Mouse (Mus musculus) heart, postnatal 14 days (tissue): Measurements from ENCODE around the gene Sypl2. TPM values are rescaled to one million over a fixed set of nuclear protein-coding genes. Genes with fewer than 3 reads are reported as not detected.

ENCODE experiments used
- DNase-seq, 2 experiments: peaks; one replicate each; pipeline ENCODE4 v3.0.0; 2021 to 2022
- intact Hi-C: fragments of 180-260 bp; cut with DNase I; formaldehyde crosslinking; loops from one replicate; pipeline ENCODE4 v1.15.1; 2025
- total RNA-seq, 2 experiments: library from RNA; stranded (reverse); gene quantifications; 2 replicates each; pipeline ENCODE4 v1.2.3; 2021

Gene Sypl2
- total RNA-seq, 2 experiments from 2014 or later: 0.36 to 0.46 TPM

DNA sequence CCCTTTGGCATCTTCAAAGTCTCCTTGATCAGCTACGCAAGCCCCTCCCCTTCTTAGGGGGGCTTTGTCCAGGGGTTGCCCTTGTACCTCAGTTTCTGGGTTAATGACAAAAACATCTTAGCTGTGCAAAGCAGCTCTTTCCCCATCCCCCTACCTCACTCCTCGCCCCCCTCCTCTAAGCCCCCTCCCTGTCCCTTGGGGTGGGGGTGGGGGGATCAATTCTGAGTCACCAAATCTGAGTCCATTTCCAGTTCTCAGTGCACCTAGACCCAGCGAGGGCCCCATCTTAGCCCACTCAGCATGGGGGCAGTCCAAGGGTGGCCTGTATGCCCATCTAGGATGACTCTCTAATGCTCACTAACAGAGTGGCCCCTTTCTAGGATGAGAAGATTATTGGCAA, 17.4 kb downstream of the Sypl2 start:
- intact Hi-C loops: no loop called here
- no peak for DNase-seq

GRCm38 (mm10) chr3:108206731-108207375, 19.6 kb downstream of the Sypl2 start:
- intact Hi-C loops: no loop called here
- DNase-seq: no peak

DNA sequence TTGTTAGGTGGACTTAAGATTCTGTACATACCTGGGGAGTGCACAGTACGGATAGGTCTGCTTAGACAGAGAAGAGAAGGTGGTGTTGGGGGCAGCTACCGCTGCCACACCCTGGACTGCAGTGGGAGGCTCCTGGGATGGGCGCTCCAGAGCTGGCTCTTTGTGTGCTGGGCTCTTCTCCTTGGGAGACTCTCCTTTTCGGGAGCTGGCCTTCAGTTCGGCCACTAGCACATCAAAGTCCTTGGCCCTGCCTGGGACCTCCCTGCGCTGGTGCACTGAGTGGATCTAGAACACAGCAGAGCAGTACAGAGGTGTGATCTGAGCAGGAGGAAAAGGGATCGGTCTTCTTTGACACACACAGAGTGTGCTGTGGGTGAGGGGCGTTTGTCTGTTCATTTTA, 20.8 kb downstream of the Sypl2 start:
- no peak for DNase-seq
- intact Hi-C loops: no loop called here

DNA sequence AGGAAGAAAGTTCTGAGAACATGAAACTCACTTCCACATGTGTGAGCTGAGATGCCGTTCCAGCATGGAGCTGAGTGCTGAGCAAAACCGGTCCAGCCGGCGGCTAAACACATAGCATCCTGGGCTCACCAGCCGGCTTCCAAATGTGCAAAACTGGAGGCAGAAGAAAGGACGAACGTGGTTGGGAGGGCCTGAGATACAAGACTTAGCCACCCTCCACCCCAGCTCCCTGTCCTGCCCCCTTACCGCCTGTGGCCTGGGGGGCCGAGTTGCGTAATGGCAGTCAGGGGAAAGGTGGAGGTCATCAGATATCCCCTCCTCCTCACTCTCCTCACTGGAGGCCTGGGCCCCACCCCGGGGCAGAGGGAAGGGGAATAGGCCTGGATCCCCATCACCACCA, 22.0 kb downstream of the Sypl2 start:
- no peak for DNase-seq
- intact Hi-C loops: loop anchor here (1.0 to 5.0 kb wide), 2 partner anchors 40 to 122 kb away; no protein-coding TSS in a partner anchor

DNA sequence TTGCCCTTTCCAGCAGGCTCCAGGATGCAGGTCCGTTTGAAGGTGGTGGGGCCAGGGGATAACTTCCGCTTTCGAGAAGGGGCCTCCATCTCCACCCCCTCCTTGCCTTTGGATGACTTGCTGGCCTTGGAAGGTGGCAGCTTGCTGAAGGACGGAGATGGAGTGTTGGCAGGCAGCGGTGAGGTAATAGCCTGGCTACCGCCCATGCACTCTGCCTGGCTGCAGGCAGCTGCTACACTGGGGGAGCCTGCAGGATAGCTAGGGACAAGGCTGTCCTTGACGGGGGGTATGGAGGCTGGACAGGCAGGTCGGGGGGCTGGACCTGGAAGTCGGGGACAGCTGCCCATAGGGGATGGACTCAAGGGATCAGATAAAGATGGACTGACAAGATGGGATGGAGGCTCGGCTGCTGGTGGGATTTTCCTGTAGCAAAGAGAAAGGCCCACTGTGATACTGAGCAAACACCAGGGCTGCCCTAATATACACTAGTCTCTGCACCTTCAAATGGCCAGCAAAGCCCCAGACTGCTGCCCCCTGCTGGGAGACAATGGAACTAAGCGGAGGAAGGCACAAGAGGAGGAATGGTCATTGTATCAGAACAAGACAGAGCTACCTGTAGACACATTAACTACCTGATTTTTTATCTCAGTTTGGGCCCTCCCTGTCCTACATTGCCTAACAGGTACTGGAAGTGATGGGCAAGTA, 22.7 kb downstream of the Sypl2 start:
- intact Hi-C loops: loop anchor here (1.0 to 5.0 kb wide), 2 partner anchors 39 to 121 kb away; no protein-coding TSS in a partner anchor
- DNase-seq: peak; percentile 83 to 91

DNA sequence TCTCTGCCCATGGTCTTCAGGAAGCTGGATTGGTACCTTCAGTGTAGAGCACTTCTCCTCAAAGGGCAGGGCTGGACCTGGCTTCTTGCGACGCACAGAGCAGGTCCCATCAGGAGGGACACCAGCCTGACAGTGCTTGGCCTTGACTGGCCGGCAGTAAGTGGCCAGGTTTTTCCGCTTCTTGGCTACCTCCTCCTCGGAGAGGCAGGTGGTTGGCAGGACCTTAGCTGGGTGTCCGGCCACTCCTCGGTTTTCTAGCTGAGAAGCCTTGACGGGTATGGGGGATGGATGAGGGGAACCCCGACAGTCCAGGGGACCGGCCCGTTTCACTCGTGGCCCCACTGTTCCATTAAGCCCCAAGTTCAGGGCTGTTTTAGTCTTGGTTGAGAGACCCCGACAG, 23.2 kb downstream of the Sypl2 start:
- DNase-seq: no peak
- intact Hi-C loops: loop anchor here (5.0 kb wide), 1 partner anchor 121 kb away; no protein-coding TSS in a partner anchor

- no peak for DNase-seq
- intact Hi-C loops: loop anchor here (5.0 kb wide), 1 partner anchor 120 kb away; no protein-coding TSS in a partner anchor
Measured at GRCm38 (mm10) chr3:108202506-108202905, 23.9 kb downstream of the Sypl2 start.

- intact Hi-C loops: loop anchor here (5.0 kb wide), 1 partner anchor 118 kb away; no protein-coding TSS in a partner anchor
- peak; percentile 90 to 94 for DNase-seq
Measured at GRCm38 (mm10) chr3:108200329-108201323, 25.8 kb downstream of the Sypl2 start, which contains the start of gene Cyb561d1. Gene Cyb561d1, minus strand, starts transcription at chr3:108201212.

- intact Hi-C loops: no loop called here
- no peak for DNase-seq
Measured at GRCm38 (mm10) chr3:108199231-108199630, 27.2 kb downstream of the Sypl2 start.

DNA sequence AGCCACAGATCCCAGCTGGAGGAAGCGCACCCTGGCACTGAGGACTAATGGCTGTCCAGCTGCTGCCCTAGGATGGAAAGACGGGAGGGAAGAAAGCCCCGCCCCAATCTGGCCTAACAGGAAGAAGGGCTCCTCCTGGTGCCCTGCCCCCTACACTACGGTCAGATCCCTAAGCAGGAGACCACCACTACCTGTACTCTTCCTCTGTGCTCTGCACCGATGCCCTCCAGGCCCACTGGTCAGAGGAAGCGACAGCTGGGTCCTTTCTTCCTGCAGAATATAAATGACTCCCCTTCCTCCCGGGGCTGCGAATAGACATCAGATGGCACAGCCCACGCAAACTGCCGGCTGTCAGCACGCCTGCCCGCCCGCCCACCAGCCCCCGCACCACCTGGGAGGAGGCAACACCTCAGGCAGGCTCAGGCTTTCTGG, 29.4 kb downstream of the Sypl2 start:
- intact Hi-C loops: no loop called here
- DNase-seq: peak in 1 of 2 experiments; percentile 36

GRCm38 (mm10) chr3:108195941-108196590, 30.4 kb downstream of the Sypl2 start:
- no peak for DNase-seq
- intact Hi-C loops: no loop called here

DNA sequence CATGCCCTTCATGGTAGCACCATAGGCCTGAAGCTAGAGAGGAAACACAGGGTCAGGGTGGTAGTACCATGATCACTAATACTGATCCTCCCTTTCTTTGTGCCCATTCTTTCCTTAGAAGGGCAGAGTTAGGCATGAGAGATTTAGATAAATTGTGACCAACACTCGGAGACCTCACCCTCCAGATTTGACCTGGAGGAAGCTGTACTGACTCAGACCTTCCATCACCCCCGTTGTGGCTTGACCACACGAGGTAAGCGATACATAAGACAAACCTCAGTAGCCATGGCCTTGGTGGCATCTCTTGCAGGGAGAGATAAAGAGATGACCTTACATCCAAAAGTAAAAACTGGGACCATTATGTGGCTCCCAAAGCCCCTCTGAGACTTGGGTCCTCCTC, 31.2 kb downstream of the Sypl2 start:
- DNase-seq: no peak
- intact Hi-C loops: no loop called here

DNA sequence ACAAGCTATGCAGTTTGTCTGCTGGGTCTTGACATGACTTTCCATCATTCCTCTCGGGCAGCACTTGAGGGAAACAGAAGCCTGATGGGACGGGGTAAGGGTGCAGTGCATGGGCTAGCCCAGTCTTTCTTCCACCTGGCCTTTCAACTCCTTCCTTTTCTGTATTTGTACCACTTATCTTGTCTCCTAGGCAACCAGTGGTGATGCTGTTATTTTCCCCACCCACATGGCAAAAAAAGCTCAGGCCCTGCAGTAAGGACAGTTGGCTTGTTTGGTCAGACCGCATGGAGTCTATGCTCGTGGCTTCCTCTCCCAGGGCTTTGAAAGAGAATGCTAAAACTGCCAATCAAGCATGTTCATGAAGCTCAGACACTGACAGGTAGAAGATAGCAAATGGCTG, 32.8 kb downstream of the Sypl2 start:
- intact Hi-C loops: no loop called here
- DNase-seq: no peak

DNA sequence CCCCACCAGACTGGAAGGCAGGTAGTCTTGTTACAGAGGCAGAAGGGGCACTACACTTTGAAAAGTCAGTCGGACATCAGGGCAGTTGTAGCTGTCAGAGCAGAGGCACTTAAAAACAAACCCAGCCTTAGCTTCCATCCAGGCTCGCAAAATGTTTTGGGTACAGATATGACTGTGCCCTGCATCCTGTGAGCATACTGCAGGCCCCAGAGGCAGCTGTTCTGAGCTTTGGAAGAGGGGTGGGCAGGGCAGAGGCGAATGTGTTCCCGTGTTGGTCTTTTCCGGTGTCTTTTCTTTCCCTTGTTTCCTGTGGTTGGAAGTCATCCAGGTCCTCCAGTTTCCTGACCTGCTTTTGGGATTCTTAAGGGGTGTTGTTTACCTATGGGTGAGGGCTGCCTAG, 36.6 kb downstream of the Sypl2 start:
- no peak for DNase-seq
- intact Hi-C loops: no loop called here

DNA sequence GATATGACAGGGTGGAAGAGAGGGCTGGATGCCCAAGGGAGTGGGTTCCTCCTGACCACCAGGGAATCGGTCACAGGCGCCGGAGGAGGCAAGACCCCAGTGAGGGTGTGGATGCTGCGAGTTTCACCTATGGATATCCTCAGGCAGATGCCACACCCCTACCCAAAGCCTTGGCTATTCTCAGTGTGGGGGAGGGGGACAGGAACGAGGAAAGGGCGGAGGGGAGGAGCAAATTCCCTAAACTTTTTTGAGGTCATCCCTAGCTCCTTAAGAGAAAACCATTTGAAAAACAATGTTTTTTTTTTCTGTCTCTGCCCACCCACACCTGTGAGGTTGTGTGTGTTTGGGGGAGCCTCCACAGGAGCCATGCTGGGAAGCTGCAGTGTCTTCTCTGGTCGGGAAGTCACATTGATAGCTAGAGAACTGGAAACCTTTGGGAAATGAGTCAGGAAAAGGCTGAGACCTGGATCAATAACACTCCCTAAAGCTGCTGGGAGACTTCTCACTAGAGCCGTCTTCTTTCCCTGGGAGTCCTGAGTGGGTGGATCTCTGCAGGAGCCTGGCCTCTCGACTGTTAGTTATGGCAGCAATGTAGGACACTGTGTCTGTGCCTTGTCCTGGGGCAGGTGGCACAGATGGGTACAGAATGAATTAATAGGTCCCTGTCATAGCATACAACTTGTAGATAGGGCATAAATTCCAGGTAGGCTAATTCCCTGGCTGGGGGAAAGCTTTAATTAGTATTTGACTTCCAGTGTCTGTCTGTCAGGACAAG, 37.5 kb downstream of the Sypl2 start:
- no peak for DNase-seq
- intact Hi-C loops: no loop called here

DNA sequence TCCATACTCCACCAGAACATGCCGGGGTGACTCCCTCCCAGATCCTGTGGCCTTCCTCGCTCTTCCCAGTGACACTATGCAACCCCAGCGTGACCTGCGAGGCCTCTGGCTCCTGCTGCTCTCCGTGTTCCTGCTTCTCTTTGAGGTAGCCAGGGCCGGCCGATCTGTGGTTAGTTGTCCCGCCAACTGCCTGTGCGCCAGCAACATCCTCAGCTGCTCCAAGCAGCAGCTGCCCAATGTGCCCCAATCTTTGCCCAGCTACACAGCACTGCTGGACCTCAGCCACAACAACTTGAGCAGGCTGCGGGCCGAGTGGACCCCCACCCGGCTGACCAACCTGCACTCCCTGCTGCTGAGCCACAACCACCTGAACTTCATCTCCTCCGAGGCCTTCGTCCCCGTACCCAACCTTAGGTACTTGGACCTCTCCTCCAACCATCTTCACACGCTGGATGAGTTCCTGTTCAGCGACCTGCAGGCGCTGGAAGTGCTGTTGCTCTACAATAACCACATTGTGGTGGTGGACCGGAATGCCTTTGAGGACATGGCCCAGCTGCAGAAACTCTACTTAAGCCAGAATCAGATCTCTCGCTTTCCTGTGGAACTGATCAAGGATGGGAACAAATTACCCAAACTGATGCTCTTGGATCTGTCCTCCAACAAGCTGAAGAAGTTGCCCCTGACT, 39.2 kb downstream of the Sypl2 start:
- DNase-seq: no peak

DNA sequence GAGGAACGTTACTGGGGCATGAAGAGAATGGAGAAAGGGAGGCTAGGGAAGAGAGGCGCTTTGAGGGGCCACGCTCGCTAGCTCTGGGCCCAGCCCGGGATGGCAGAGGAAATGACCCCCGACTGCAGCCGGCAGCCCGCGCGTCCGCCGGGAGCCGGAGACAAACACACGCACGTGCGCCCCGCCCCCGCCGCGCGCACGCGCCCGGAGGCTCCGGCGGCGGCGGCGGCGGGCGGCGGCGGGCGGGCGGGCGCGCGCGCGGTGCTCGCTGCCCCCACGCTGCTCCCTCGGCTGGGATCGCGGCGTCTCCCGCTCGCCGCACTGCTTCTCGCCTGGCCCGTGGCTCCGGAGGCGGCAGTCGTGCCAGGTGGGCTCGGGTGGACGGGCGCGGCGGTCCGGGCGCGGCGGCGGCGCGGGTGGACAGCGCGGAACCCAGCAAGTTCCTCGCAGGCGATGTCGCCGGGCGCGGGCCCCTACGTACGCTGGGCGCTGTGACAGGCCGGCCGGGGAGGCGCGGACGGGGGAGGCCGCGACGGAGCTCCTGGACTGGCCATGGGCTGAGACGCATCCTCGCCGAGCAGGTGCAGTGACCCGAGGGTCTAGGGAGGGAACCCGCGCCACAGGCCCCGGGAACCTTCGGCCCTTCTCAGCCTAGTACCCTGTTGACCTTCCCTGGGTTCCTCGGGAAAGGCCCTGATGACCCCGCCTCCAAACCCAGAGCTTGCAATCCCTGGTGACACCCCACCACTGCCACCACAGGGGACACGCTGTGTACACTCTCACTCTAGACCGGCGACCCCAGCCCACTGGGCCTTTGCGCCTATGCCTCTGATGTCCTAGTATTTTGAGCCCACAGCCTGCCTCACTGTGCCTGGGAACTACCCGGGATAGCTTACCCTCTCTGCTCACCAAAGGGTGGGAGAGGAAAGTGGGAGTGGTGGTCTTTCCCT, 40.1 kb downstream of the Sypl2 start, which contains the start of gene Amigo1:
TSS of gene Amigo1 (plus strand) at position 238 of the 950 bp plus-strand sequence.
- peak; percentile 56 to 72 for DNase-seq
- intact Hi-C loops: no loop called here

More for the DNA sequence above, 39.2 kb downstream of the Sypl2 start:
- intact Hi-C loops: no loop called here
